Mouse (Mus musculus): ENCODE data around the gene Frem2. TPM values are rescaled to one million over a fixed set of nuclear protein-coding genes. Genes with fewer than 3 reads are reported as not detected.

Frem2 gene
- polyA plus RNA-seq, 1 experiment from 2014 or later: 4.8 TPM

DNA sequence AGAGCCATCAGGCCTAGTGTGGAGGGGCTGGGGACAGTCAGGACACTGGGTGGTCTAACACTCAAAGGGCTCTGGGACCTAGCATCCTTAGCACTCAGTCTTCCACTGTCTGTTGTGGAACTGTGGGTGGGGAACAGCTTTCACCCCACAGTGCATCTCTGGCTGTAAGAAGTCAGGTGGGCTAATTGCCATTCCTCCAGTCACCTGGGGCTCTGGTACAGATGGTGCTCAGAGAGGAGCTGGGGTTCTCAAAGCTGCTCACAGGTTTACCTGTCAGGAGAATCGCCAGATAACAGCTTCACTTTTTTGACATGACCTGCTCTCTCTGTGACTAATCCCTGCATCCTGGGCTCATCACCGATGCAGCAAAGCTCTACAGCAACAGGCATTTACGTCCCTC is 46.0 kb downstream of the Frem2 start:
- no peak overlapping the region for H3K4me2 ChIP-seq
- H3K36me3 ChIP-seq: no peaks in the 10 kb centered on the region
- no peaks in the 10 kb centered on the region for H3K9me3 ChIP-seq

DNA sequence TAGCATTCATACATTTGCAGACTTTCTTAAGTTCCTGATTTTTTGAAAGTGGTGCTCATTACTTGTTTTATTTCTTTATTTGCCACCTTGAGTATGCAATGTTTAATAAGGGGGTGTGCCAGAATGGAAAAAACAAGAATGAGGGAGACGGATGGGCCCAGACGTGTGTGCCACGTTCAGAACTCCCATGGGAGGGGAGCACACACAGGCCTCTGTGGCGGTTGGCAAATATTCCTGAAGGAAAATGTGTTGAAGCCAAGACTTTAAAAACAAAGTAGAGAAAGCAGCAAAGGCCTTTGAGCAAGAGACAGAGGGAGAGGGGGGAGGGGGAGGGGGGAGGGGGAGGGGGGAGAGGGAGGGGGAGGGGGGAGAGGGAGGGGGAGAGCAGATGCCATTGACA is 47.3 kb downstream of the Frem2 start:
- ATAC-seq (ENCODE audit: insufficient number of reproducible peaks, insufficient read depth, low FRiP score, low TSS enrichment, low read depth): no peak
- Histone ChIP-seq H3K27me3 (no peaks in the 10 kb centered on the region), H3K9ac (no peak overlapping the region), H3K27ac (no peak overlapping the region), H3K4me1 (no peaks in the 10 kb centered on the region), H3K4me3 (no peak overlapping the region), H3K4me2 (no peak overlapping the region), H3K9me3 (peaks cover 8% of the 10 kb centered on the region; the same call in 1 of the 2 replicates), H3K36me3 (peaks cover 6% of the 10 kb centered on the region; the same call in 1 of the 2 replicates)
- 35% methylated on average over 4 of the region's 4 CpGs for WGBS

More for the DNA sequence above, 46.0 kb downstream of the Frem2 start:
- H3K27ac ChIP-seq: no peak overlapping the region
- no peaks in the 10 kb centered on the region for H3K4me1 ChIP-seq
- no peak for ATAC-seq (ENCODE audit: insufficient number of reproducible peaks, insufficient read depth, low FRiP score, low TSS enrichment, low read depth)
- no peak overlapping the region for H3K4me3 ChIP-seq
- H3K27me3 ChIP-seq: no peaks in the 10 kb centered on the region
- WGBS: 63% methylated on average over 3 of the region's 3 CpGs
- no peak overlapping the region for H3K9ac ChIP-seq

DNA sequence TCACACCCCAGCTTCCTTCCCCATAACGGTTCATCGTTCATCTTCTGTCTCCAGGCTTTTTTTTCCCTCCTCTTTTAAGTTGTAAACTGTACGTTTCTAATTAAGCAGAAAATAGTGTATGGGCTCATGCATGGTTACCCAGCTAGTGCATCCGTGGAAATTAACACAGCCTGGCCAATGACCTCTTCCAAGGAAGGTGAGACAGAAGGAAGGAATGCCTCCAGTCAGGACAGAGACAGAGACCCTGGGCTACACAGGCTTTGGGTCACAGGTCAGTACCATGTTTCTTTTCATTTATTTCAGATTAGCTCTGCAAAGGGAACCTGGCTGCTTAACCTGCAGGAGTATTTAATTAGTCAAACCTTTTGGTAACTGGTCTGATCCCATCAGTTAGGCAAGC is 57.0 kb downstream of the Frem2 start:
- H3K9ac ChIP-seq: no peak overlapping the region

DNA sequence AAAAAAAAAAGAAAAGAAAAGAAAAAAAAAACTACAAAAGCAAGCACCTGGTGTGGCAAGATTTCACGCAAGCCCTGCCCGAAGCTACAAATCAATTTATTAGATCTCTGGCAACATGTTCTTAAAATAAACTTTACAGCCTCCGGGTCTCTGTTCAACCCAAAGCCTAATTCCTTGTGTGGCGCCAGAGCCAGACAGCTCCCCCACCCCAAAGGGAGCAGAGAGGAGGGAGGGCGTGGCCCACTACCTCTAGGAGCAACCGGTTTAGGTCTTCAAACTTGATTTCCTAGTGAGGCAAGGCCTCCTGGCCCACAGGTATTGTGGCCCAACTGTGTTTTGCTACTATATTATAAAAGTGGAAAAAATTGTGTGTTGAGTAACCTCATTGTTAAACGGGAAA is 57.8 kb downstream of the Frem2 start:
- H3K36me3 ChIP-seq: no peaks in the 10 kb centered on the region
- H3K4me3 ChIP-seq: no peak overlapping the region
- H3K27ac ChIP-seq: peak overlapping the region; percentile 51; the same call in 1 of the 2 replicates
- H3K4me1 ChIP-seq: peaks cover 24% of the 10 kb centered on the region
- no peak overlapping the region for H3K9ac ChIP-seq
- H3K9me3 ChIP-seq: no peaks in the 10 kb centered on the region
- H3K4me2 ChIP-seq: peak overlapping the region; percentile 16; the same call in 1 of the 2 replicates
- H3K27me3 ChIP-seq: no peaks in the 10 kb centered on the region
- 18% methylated on average over 7 of the region's 7 CpGs for WGBS
- ATAC-seq (ENCODE audit: insufficient number of reproducible peaks, insufficient read depth, low FRiP score, low TSS enrichment, low read depth): no peak

More for the DNA sequence above, 57.0 kb downstream of the Frem2 start:
- Histone ChIP-seq H3K27me3 (no peaks in the 10 kb centered on the region), H3K27ac (peak overlapping the region; percentile 51; the same call in 1 of the 2 replicates), H3K4me2 (no peak overlapping the region), H3K9me3 (peaks cover 1% of the 10 kb centered on the region; the same call in 1 of the 2 replicates), H3K4me1 (peaks cover 24% of the 10 kb centered on the region), H3K4me3 (no peak overlapping the region), H3K36me3 (peaks cover under 1% of the 10 kb centered on the region; the same call in 1 of the 2 replicates)
- WGBS: 33% methylated on average over 4 of the region's 4 CpGs
- ATAC-seq (ENCODE audit: insufficient number of reproducible peaks, insufficient read depth, low FRiP score, low TSS enrichment, low read depth): no peak

DNA sequence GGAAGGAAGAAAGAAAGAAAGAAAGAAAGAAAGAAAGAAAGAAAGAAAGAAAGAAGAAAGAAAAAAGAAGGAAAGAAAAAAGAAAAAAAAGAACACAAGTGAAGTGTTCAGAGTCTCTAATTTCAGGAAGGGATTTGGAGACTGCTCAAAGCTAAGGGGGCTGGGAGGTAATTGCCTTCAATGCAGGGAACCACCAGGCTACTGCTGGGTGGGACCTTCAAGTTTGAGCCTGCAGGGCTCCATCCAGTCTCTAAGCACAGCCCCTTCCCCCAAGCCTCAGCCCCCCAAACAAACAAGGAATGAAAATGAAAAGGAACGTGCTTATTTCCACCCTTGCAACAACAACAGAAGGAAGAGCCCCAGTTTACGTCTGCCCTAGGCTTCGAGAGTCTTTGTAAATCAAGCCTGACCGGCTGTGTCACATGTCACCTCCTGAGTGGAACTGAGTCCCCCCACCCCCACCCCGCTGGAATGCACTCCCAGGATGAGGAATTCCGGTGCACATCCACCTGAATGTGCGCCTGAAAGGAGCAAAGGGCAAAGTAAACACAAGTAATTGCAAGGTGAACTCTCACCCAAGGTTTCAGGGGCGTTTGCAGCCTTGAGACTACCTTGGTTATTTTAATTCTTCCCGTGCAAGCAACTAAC is 58.9 kb downstream of the Frem2 start:
- 0 out of 2 replicates have a peak, but pooled peaks have one; percentile 59 for ATAC-seq (ENCODE audit: insufficient number of reproducible peaks, insufficient read depth, low FRiP score, low TSS enrichment, low read depth)
- Histone ChIP-seq H3K4me2 (peak overlapping the region; percentile 41), H3K27me3 (no peaks in the 10 kb centered on the region), H3K36me3 (no peaks in the 10 kb centered on the region), H3K27ac (peak overlapping the region; percentile 51; the same call in 1 of the 2 replicates), H3K4me3 (no peak overlapping the region), H3K9ac (no peak overlapping the region), H3K4me1 (peaks cover 24% of the 10 kb centered on the region), H3K9me3 (no peaks in the 10 kb centered on the region)
- 3% methylated on average over 9 of the region's 9 CpGs for WGBS

DNA sequence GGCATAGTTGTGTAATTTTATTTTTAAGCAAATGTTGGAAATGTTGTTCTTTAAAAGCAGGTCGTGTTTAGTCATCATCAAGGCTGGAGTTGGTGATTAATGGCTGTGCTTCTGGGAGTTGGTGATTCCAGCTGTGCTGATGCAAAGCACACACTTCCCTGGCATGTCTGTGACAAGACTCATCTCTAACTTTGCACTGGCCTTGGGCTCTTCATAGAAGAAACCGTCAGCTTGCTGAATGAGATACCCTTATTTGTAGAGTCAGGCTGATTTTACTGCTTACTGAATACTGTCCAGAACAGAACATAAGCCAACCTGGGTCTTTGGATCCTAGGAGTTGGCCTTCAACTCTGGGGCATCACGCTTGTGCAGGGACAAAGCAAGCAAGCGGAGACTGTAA is 62.7 kb downstream of the Frem2 start:
- Histone ChIP-seq H3K36me3 (no peaks in the 10 kb centered on the region), H3K4me3 (no peak overlapping the region), H3K27me3 (no peaks in the 10 kb centered on the region), H3K9me3 (no peaks in the 10 kb centered on the region), H3K9ac (no peak overlapping the region), H3K27ac (no peak overlapping the region), H3K4me1 (peaks cover 29% of the 10 kb centered on the region), H3K4me2 (no peak overlapping the region)
- ATAC-seq (ENCODE audit: insufficient number of reproducible peaks, insufficient read depth, low FRiP score, low TSS enrichment, low read depth): no peak
- WGBS: 61% methylated on average over 4 of the region's 4 CpGs

DNA sequence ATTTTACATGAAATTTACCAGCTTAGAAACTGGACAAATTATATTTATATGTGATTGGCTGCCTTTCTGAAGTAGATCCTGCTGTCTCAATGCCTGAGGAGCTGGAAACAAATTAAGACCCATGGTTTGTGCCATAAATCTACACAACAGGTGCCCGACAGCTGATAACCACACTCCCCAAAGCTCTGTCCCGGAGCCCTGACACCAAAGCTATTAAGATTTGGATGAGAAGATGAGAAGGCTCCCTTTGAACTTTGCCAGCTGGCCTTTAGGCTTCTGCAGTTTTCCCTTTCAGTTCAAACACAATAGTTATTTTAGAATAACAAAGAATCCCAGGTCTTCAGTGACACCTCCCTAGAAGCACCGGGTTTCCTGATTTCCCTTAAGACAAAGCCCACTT is 63.4 kb downstream of the Frem2 start:
- Histone ChIP-seq H3K4me2 (no peak overlapping the region), H3K36me3 (no peaks in the 10 kb centered on the region), H3K9ac (no peak overlapping the region), H3K27ac (no peak overlapping the region), H3K4me1 (peaks cover 23% of the 10 kb centered on the region), H3K27me3 (no peaks in the 10 kb centered on the region), H3K4me3 (no peak overlapping the region), H3K9me3 (no peaks in the 10 kb centered on the region)
- 14% methylated on average over 3 of the region's 3 CpGs for WGBS
- ATAC-seq (ENCODE audit: insufficient number of reproducible peaks, insufficient read depth, low FRiP score, low TSS enrichment, low read depth): no peak

DNA sequence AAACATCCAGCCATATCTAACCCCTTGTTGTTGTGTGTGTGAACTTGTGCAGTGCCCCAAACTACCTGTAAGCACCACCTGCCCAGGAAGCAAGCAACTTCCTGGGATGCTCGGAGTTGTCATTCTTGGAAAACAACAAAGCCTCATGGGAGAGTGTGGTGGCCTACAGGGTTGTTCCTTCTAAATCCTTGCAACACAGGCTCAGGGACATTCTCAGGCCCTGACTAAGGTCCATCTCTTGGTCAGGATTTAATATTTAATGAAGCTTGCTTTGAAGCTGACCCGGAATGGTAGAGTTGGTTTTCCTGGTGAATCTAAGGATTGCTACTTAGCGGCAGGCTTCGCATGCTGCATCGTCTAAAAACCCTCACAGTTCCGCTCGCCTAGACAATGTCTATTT is 65.1 kb downstream of the Frem2 start:
- no peak for ATAC-seq (ENCODE audit: insufficient number of reproducible peaks, insufficient read depth, low FRiP score, low TSS enrichment, low read depth)
- WGBS: 93% methylated on average over 7 of the region's 7 CpGs

DNA sequence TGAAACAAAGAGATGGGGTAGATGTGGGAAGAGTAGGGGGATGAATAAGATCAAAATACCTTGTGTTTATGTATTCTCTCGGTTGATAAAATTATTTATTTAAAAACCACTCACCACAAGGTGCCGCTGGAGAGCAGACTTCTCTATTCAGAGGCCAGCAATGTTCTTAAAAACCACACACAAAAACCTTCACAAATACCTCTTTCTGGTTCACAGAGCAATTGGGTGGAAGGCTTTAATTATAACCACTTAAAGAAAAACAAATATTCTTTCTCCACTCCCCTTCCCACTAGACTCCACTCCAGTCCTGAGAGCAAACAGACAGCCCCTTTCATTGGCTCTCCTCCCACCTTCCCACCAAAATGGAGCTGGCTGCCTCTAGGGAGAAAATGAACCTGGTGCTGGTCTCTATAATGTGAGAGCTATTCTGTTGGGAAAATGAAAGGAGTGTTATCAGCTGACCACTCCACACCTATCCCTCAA is 67.0 kb downstream of the Frem2 start:
- 0% methylated on average over 2 of the region's 2 CpGs for WGBS
- no peak overlapping the region for H3K4me2 ChIP-seq
- no peaks in the 10 kb centered on the region for H3K36me3 ChIP-seq
- H3K27ac ChIP-seq: no peak overlapping the region
- H3K4me3 ChIP-seq: no peak overlapping the region
- 0 out of 2 replicates have a peak, but pooled peaks cover 3% of the 10 kb centered on the region for H3K27me3 ChIP-seq
- H3K9me3 ChIP-seq: no peaks in the 10 kb centered on the region
- H3K4me1 ChIP-seq: peaks cover 11% of the 10 kb centered on the region
- peak; percentile 79; the same call in 1 of the 2 replicates for ATAC-seq (ENCODE audit: insufficient number of reproducible peaks, insufficient read depth, low FRiP score, low TSS enrichment, low read depth)
- no peak overlapping the region for H3K9ac ChIP-seq

More for the DNA sequence above, 65.1 kb downstream of the Frem2 start:
- H3K27ac ChIP-seq: no peak overlapping the region
- no peaks in the 10 kb centered on the region for H3K36me3 ChIP-seq
- H3K9ac ChIP-seq: no peak overlapping the region
- H3K27me3 ChIP-seq: no peaks in the 10 kb centered on the region
- no peaks in the 10 kb centered on the region for H3K9me3 ChIP-seq
- peaks cover 11% of the 10 kb centered on the region for H3K4me1 ChIP-seq
- no peak overlapping the region for H3K4me3 ChIP-seq
- H3K4me2 ChIP-seq: no peak overlapping the region

DNA sequence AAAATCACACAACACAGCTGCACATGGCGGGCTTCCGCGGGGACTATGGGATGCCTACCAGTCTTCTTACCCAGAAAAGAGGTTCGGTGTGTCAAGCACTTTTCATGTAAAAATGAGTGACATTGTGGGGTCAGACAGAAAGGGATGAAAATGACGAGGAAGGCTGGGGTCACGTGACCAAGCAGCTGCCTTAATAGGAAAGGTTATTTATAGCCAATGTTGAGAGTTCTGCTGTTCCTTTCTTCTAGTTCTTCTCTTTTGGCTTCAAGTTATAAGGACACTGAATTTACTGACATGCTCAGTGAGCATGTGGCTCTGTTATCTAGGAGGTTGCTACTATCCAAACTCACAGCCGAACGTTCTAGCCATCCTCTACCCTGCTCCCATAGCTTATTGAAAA is 73.9 kb downstream of the Frem2 start:
- no peak overlapping the region for H3K9ac ChIP-seq
- no peaks in the 10 kb centered on the region for H3K9me3 ChIP-seq
- no peak overlapping the region for H3K27ac ChIP-seq
- H3K4me3 ChIP-seq: no peak overlapping the region
- H3K4me1 ChIP-seq: no peaks in the 10 kb centered on the region
- no peak for ATAC-seq (ENCODE audit: insufficient number of reproducible peaks, insufficient read depth, low FRiP score, low TSS enrichment, low read depth)
- H3K27me3 ChIP-seq: 0 out of 2 replicates have a peak, but pooled peaks cover 3% of the 10 kb centered on the region
- WGBS: 91% methylated on average over 8 of the region's 8 CpGs
- H3K36me3 ChIP-seq: no peaks in the 10 kb centered on the region
- no peak overlapping the region for H3K4me2 ChIP-seq

DNA sequence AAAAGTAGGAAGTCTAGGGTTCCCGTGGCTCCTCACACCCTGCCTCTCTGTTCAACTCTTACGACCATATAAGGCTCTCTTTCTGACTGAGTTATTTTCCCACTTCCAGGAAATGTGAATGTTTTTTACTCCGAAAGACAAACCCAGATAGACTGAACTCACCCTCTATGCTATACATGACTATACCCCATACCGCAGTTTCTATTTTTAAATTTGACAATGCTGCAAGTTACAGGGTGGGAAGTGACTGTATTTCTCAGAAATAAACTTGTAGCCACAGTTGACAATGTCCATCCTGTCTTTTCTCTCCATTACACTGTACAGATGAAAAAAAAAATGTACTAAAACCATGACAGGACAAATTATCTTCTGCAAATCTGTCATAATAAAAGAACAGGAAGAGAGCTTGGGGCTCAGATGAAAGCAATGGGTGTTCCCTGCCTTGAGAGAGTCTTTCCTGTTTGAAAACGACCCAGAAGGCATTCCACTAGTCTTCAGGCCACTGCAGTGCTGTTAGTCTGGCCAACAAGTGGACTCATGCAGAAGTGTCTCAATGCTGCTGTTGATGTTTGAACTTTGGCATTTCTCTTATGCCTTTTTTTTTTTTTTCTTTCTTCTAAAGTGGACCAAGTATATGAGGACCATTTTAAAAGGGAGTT is 76.4 kb downstream of the Frem2 start:
- ATAC-seq (ENCODE audit: insufficient number of reproducible peaks, insufficient read depth, low FRiP score, low TSS enrichment, low read depth): no peak
- WGBS: 64% methylated on average over 5 of the region's 5 CpGs
- no peaks in the 10 kb centered on the region for H3K4me1 ChIP-seq
- no peaks in the 10 kb centered on the region for H3K36me3 ChIP-seq
- no peak overlapping the region for H3K27ac ChIP-seq
- H3K27me3 ChIP-seq: 0 out of 2 replicates have a peak, but pooled peaks cover 3% of the 10 kb centered on the region
- H3K4me2 ChIP-seq: no peak overlapping the region
- no peak overlapping the region for H3K9ac ChIP-seq
- H3K4me3 ChIP-seq: no peak overlapping the region
- no peaks in the 10 kb centered on the region for H3K9me3 ChIP-seq

Data from embryonic facial prominence, embryonic 13.5 days (tissue).